Mouse (Mus musculus): Measurements from ENCODE around the gene Plpp2.

DNA sequence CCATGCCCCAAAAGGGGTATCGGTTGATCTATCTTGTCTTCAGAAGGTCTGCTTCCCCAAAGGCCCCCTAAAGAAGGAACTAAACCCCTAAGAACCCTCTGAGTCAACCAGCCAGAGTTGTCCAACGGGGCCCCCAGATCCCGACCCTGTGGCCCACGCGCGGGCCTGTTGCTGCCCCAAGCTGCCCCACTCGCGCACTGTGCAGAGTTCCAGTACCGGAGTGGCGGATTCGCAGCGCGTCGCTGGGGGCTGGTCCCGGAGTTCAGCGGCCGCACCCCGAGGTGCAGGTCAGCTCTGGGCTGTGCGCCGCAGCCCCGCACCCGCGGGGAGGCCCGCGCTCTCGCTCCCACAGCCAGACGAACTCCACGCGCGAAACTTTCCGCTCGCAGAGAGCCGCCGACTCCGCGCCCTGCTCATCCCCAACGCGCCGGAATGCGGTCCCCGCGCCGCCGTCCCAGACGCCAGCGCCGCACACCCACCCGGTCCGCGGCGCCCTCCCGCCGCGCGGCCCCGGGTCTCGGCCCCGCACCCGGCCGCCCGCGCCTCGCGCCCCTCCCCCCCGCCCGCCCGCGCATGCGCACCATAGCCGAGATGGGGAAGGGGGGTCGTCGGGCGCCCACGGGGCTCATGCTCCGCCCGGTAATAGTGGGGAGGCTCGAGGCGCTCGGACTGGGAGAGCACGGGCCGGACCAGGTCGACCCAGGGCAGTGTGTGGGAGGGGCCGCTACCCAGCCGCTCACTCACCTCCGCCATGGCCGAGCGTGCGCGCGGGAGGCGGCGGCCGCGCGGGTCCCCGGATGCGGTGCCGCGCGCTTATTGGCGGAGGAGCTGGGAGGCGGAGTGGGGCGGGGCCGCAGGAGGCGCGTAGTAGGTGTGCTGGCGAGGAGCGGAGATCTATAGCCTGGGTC is 21.0 kb upstream of the Plpp2 start, which contains the start of gene Mier2:
- peak; percentile 72 for TF ChIP-seq POLR2A (IDR thresholded peaks at IDR 0.05; ENCODE audit: insufficient read length, low read depth)
- no peak for TF ChIP-seq USF1 (IDR thresholded peaks at IDR 0.05; ENCODE audit: low read depth)

Measured in myocyte (in vitro differentiated cells).